Mouse (Mus musculus) testis, adult 2 months (tissue): ENCODE data around the gene Spata32.

Experiments used
- CTCF ChIP-seq: fragments of 200-500 bp; IDR thresholded peaks from 2 replicates; pipeline ENCODE4 v1.5.1; 2012; ENCODE audit warnings: low read depth, mild to moderate bottlenecking, inconsistent platforms, low read length, moderate library complexity; ENCODE audit not compliant: control insufficient read depth, insufficient read depth, insufficient replicate concordance
- POLR2A ChIP-seq: fragments of 200-500 bp; IDR thresholded peaks from 2 replicates; pipeline ENCODE4 v1.6.1; 2012; ENCODE audit warnings: low read depth, mild to moderate bottlenecking, inconsistent platforms, low read length, moderate library complexity; ENCODE audit not compliant: control insufficient read depth

DNA sequence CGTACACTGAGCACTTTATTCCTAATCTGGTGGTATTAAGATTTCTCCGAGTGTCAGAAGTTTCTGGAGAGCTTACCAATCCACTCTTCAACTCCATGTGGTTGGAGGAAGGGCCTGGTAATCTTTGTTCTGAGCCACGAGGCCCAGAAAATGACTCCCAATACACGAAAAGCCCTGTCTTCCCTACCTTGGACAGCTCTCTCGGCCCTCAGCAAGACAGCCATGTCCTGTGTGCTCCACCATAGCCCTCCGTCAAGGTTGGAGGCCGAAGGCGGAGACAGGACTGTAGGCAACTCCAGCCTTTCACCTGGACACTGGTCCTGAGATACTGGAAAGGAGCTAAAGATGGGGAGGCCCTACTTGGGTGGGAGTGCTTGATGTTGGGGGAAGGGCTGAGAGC, 7.9 kb downstream of the Spata32 start:
- TF ChIP-seq CTCF (no peak), POLR2A (no peak)
